Mouse (Mus musculus): ENCODE measurements at regions not wholly inside any gene's neighbourhood (a gene's known extent, or its start where the extent isn't known, plus 50 kb on each side); places are given as distances from the start of the nearest gene placed in this dataset.

DNA sequence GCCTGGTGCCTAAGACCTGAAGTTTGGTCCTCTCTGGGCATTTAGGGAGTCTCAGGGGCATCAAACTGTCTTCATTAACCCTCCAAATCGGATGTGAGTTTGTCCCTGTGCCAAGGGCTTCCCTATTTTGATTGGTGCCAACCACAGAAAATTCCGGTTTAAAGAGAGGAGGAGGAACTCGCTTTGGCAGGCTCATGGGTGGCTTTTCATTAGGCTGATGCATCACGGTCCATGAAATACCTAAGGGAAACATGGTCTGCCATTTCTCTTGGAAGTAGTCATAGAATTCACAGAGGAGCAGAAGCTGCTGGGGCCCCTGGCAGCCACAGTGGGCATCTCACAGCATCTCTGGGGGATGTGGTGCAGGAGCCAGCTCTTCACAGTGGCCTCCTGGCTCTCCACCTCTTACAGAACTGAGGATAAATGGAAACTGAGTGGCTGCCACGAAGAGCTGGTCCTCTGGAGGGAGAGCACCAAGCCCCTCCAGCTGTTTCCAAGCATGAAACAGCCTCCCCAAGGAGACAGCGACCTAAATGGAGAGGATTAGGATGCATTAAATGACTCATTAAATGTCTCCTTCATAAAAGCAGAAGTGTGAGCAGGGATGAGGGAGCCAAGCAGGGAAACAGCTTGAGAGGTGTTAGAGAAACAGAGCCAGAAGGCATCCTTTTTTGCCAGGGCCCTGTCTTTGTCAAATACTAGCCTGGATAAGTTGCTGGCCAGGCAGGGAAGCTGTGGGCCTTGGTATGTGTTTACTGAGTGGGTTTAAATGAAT lies 277.9 kb downstream of the Glrx3 start:
- no peak overlapping the region for H3K4me2 ChIP-seq (ENCODE audit: low read depth, low read length)
- no peaks in the 10 kb centered on the region for H3K4me1 ChIP-seq (ENCODE audit: control insufficient read depth, insufficient read depth, low read length)
- H3K4me3 ChIP-seq (replicated peaks; ENCODE audit: low read length): no peak overlapping the region
- no peaks in the 10 kb centered on the region for H3K9me3 ChIP-seq (replicated peaks; ENCODE audit: control insufficient read depth, low read length)
- no peak for ATAC-seq (ENCODE audit: insufficient read depth, low FRiP score)
- H3K27ac ChIP-seq (ENCODE audit: low read length): no peak overlapping the region
- WGBS: 62% methylated on average over 6 of the region's 6 CpGs
- H3K27me3 ChIP-seq (ENCODE audit: control insufficient read depth, insufficient read depth, low read length): no peaks in the 10 kb centered on the region
- H3K36me3 ChIP-seq (ENCODE audit: control insufficient read depth, insufficient read depth, low read length): no peaks in the 10 kb centered on the region
- no peak overlapping the region for H3K9ac ChIP-seq (ENCODE audit: low read length)

DNA sequence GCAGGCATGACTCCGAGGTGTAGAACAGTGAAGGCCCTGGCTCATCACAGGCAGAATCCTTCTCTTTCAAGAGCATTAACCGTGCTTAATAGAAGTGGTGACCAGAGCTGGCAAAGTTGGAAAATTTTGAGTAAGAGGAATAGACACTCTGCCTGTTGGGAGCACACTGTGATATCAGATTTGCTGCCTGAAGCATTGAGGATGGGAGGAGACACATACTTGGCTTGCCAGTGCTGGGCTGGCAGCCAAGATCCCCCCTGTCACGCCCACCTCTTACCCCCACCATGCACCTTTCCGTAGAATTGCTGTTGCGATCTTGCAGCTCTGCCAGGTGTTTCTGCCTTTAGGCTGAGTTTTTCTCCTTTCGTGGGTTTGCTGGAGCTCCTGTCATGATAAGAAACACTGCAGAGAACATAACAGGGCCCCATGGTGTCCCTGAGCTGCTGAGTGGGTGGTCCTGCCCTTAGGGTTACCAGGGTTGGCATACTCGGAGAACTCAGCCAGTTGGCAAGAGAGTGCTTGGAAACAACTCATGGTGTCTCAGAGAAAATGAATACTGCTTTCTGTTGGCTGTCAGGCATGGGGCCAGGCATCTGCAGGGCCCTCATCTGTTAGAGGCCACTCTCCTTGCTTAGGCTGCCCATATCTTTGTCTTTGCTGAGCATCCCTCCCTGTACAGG lies 286.1 kb downstream of the Glrx3 start:
- no peaks in the 10 kb centered on the region for H3K27me3 ChIP-seq (ENCODE audit: control insufficient read depth, insufficient read depth, low read length)
- no peak overlapping the region for H3K9ac ChIP-seq (ENCODE audit: low read length)
- no peak overlapping the region for H3K27ac ChIP-seq (ENCODE audit: low read length)
- H3K9me3 ChIP-seq (replicated peaks; ENCODE audit: control insufficient read depth, low read length): no peaks in the 10 kb centered on the region
- no peak overlapping the region for H3K4me2 ChIP-seq (ENCODE audit: low read depth, low read length)
- H3K36me3 ChIP-seq (ENCODE audit: control insufficient read depth, insufficient read depth, low read length): no peaks in the 10 kb centered on the region
- WGBS: 44% methylated on average over 7 of the region's 7 CpGs
- H3K4me3 ChIP-seq (replicated peaks; ENCODE audit: low read length): no peak overlapping the region
- no peaks in the 10 kb centered on the region for H3K4me1 ChIP-seq (ENCODE audit: control insufficient read depth, insufficient read depth, low read length)
- ATAC-seq (ENCODE audit: insufficient read depth, low FRiP score): peak; percentile 38; the same call in 1 of the 2 replicates

DNA sequence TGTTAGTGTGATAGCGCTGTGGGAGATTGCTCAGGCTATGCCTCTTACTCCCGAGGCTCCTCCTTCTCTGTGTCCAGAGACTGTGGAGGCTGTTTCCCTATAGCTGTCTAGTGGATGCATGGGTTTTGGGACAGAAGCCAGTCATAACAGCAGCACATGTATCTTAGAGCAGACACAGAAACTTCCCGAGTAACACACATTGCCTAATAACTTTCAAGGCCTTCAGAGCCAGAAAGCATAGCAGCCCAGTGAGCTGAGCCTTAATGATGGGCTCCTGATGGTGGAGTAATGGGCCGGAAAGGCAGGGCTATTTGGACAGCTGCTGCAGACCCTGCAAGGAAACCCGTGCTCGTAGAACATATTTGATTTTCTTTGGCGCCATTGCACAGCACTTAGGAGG lies 288.6 kb downstream of the Glrx3 start:
- H3K9me3 ChIP-seq (replicated peaks; ENCODE audit: control insufficient read depth, low read length): no peaks in the 10 kb centered on the region
- H3K36me3 ChIP-seq (ENCODE audit: control insufficient read depth, insufficient read depth, low read length): no peaks in the 10 kb centered on the region
- no peaks in the 10 kb centered on the region for H3K27me3 ChIP-seq (ENCODE audit: control insufficient read depth, insufficient read depth, low read length)
- H3K4me1 ChIP-seq (ENCODE audit: control insufficient read depth, insufficient read depth, low read length): no peaks in the 10 kb centered on the region
- no peak overlapping the region for H3K4me3 ChIP-seq (replicated peaks; ENCODE audit: low read length)
- H3K9ac ChIP-seq (ENCODE audit: low read length): no peak overlapping the region
- H3K4me2 ChIP-seq (ENCODE audit: low read depth, low read length): no peak overlapping the region
- ATAC-seq (ENCODE audit: insufficient read depth, low FRiP score): peak; percentile 56; the same call in 1 of the 2 replicates
- WGBS: 61% methylated on average over 7 of the region's 7 CpGs
- no peak overlapping the region for H3K27ac ChIP-seq (ENCODE audit: low read length)

DNA sequence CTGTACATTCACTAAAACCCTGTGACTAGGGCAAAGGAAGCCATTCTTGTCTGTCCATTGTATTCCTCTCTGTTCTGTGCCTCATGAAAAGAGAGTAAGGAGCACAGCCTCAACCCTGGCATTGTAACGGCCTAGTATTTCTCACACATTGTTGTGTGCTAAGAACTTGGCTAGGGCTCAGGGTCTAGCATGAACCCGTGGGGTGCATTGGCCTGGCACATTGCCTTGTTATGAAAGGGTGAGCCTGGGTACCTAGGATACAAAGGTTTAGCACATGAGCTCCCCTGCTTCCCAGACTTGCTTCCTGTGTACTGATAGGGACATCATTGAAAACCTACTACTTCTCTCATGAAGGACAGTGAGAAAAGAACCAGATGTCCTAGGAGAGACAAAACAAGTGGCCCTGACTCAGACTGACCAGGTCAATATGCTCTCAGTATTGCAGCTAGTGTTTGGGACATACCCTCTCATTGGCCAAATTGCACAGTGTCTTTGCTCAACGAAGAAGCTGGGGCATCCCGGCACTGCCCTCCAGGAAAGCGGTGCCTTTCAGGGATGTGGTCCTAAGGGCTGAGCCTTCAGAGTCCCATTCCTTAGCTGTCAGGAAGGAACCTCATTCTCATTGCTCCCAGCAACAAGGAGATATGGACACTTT lies 298.6 kb downstream of the Glrx3 start:
- 90% methylated on average over 5 of the region's 5 CpGs for whole genome bisulfite sequencing
- ATAC-seq (ENCODE audit: insufficient read depth, low FRiP score): no peak
- no peaks in the 10 kb centered on the region for H3K9me3 ChIP-seq (replicated peaks; ENCODE audit: control insufficient read depth, low read length)

DNA sequence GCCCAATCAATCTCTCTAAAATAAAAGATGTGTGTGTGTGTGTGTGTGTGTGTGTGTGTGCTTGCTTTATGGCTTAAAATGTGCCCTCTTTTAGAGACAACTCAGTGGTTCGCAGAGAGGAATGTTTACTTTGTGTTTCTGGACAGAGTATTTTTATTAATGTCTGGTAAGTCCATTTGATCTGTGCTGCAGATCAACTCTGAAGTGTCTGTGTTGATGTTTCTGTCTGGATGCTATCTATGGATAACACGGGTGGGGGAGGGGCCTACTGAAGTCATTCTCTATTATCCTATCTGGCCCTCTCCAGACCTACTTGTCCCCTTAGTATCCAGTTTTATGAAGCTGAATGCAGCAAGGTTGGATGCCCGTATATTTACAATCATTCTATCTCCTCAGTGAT lies 304.3 kb downstream of the Glrx3 start:
- Histone ChIP-seq H3K9ac (ENCODE audit: low read length) (no peak overlapping the region), H3K4me3 (replicated peaks; ENCODE audit: low read length) (no peak overlapping the region), H3K4me1 (ENCODE audit: control insufficient read depth, insufficient read depth, low read length) (no peaks in the 10 kb centered on the region), H3K27me3 (ENCODE audit: control insufficient read depth, insufficient read depth, low read length) (no peaks in the 10 kb centered on the region), H3K9me3 (replicated peaks; ENCODE audit: control insufficient read depth, low read length) (no peaks in the 10 kb centered on the region), H3K27ac (ENCODE audit: low read length) (no peak overlapping the region), H3K36me3 (ENCODE audit: control insufficient read depth, insufficient read depth, low read length) (no peaks in the 10 kb centered on the region), H3K4me2 (ENCODE audit: low read depth, low read length) (no peak overlapping the region)
- WGBS: 46% methylated on average over 3 of the region's 3 CpGs
- no peak for ATAC-seq (ENCODE audit: insufficient read depth, low FRiP score)

More for the DNA sequence above, 298.6 kb downstream of the Glrx3 start:
- Histone ChIP-seq H3K27ac (ENCODE audit: low read length) (no peak overlapping the region), H3K27me3 (ENCODE audit: control insufficient read depth, insufficient read depth, low read length) (no peaks in the 10 kb centered on the region), H3K9ac (ENCODE audit: low read length) (no peak overlapping the region), H3K4me2 (ENCODE audit: low read depth, low read length) (no peak overlapping the region), H3K4me1 (ENCODE audit: control insufficient read depth, insufficient read depth, low read length) (no peaks in the 10 kb centered on the region), H3K4me3 (replicated peaks; ENCODE audit: low read length) (no peak overlapping the region), H3K36me3 (ENCODE audit: control insufficient read depth, insufficient read depth, low read length) (no peaks in the 10 kb centered on the region)

DNA sequence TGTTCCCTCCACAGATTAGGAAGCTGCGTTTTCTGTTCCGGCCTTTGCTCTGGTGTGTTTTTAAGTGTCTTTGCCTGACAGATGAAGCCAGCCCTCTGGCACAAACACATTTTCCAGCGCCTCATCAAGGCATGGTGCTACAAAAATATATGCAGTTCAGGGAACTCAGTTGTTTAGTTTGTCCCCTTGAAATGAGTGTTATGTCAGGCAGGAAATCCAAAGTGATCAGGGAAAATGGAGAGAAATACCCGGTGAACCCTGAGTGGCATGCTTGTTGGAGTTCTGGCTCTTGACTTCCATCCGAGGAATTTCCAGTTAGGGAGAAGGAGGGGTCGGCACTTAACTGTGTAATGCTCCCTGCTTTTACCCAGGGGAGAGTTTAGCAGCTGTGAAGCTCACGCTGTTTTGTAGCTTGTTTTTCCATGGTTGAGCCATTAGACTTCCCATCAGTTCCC lies 304.9 kb downstream of the Glrx3 start:
- Histone ChIP-seq H3K9ac (ENCODE audit: low read length) (no peak overlapping the region), H3K4me1 (ENCODE audit: control insufficient read depth, insufficient read depth, low read length) (no peaks in the 10 kb centered on the region), H3K27ac (ENCODE audit: low read length) (no peak overlapping the region), H3K27me3 (ENCODE audit: control insufficient read depth, insufficient read depth, low read length) (no peaks in the 10 kb centered on the region), H3K4me3 (replicated peaks; ENCODE audit: low read length) (no peak overlapping the region), H3K9me3 (replicated peaks; ENCODE audit: control insufficient read depth, low read length) (no peaks in the 10 kb centered on the region), H3K36me3 (ENCODE audit: control insufficient read depth, insufficient read depth, low read length) (no peaks in the 10 kb centered on the region), H3K4me2 (ENCODE audit: low read depth, low read length) (no peak overlapping the region)
- no peak for ATAC-seq (ENCODE audit: insufficient read depth, low FRiP score)
- WGBS: 33% methylated on average over 7 of the region's 7 CpGs

DNA sequence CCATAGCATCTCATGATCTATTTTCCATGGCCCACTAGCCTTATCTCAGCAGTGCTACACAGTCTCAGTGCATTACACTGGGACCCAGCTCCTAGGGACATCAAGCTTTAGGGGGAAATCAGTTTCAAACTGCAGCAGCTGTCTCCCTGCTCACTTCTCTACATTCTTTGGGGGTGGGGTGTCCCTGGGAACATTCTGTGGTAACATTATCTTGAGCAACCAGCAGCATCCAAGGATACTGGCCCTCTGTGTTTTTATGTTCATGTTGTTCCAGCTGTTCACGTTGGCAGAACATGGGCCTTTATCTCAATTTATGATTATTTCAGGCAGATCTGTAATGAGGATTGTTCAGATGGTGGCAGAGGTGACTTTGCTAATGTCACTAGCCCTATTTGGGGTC lies 308.2 kb downstream of the Glrx3 start:
- no peak for ATAC-seq (ENCODE audit: insufficient read depth, low FRiP score)
- WGBS: 84% methylated on average over 1 of the region's 1 CpGs

DNA sequence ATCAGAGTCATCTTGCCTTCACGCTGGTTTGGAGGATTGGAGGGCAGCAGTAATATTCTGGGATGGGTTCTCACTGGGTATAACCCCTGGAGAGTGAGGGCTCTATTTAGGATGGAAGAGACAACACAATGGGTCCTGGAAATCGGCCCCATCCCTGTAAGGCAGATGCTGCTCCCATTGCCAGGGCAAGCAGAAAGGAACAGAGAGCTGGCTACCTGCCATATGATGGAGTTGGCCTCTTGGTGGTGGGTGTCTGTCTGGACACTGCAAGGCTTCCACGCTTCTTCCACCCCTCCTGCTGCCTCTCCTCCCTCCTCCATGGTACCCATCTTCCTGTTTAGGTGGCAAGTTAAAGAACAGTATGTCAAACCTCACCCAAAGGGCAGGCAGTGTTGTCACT lies 308.6 kb downstream of the Glrx3 start:
- 81% methylated on average over 3 of the region's 3 CpGs for WGBS
- no peaks in the 10 kb centered on the region for H3K9me3 ChIP-seq (replicated peaks; ENCODE audit: control insufficient read depth, low read length)
- no peak overlapping the region for H3K4me2 ChIP-seq (ENCODE audit: low read depth, low read length)
- no peak overlapping the region for H3K9ac ChIP-seq (ENCODE audit: low read length)
- H3K27me3 ChIP-seq (ENCODE audit: control insufficient read depth, insufficient read depth, low read length): no peaks in the 10 kb centered on the region
- H3K4me3 ChIP-seq (replicated peaks; ENCODE audit: low read length): no peak overlapping the region
- no peak for ATAC-seq (ENCODE audit: insufficient read depth, low FRiP score)
- no peaks in the 10 kb centered on the region for H3K4me1 ChIP-seq (ENCODE audit: control insufficient read depth, insufficient read depth, low read length)
- no peak overlapping the region for H3K27ac ChIP-seq (ENCODE audit: low read length)
- no peaks in the 10 kb centered on the region for H3K36me3 ChIP-seq (ENCODE audit: control insufficient read depth, insufficient read depth, low read length)

More for the DNA sequence above, 308.2 kb downstream of the Glrx3 start:
- no peak overlapping the region for H3K4me3 ChIP-seq (replicated peaks; ENCODE audit: low read length)
- H3K27ac ChIP-seq (ENCODE audit: low read length): no peak overlapping the region
- H3K9ac ChIP-seq (ENCODE audit: low read length): no peak overlapping the region
- H3K4me1 ChIP-seq (ENCODE audit: control insufficient read depth, insufficient read depth, low read length): no peaks in the 10 kb centered on the region
- no peak overlapping the region for H3K4me2 ChIP-seq (ENCODE audit: low read depth, low read length)
- H3K9me3 ChIP-seq (replicated peaks; ENCODE audit: control insufficient read depth, low read length): no peaks in the 10 kb centered on the region
- no peaks in the 10 kb centered on the region for H3K36me3 ChIP-seq (ENCODE audit: control insufficient read depth, insufficient read depth, low read length)
- no peaks in the 10 kb centered on the region for H3K27me3 ChIP-seq (ENCODE audit: control insufficient read depth, insufficient read depth, low read length)

DNA sequence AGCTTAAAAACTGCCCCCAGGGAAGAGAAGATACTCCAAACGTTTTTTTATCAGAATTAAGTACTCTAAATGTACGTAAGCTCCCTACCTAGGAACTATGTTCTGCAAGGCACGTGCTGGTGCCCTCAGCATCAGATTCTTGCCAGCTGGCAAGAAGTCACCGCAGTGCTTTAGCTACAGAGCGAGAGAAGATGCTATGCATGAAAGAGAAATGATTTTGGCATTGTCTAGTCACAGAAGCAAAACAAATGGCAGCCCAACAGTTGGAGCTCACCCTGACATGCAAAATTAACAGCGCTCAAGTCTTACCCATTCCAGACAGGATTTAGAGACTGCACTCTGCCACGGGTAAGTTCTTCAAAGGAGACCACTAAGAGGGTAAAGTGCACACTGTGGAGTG lies 311.5 kb downstream of the Glrx3 start:
- Histone ChIP-seq H3K36me3 (ENCODE audit: control insufficient read depth, insufficient read depth, low read length) (no peaks in the 10 kb centered on the region), H3K9ac (ENCODE audit: low read length) (no peak overlapping the region), H3K27me3 (ENCODE audit: control insufficient read depth, insufficient read depth, low read length) (no peaks in the 10 kb centered on the region), H3K27ac (ENCODE audit: low read length) (no peak overlapping the region), H3K4me3 (replicated peaks; ENCODE audit: low read length) (no peak overlapping the region), H3K9me3 (replicated peaks; ENCODE audit: control insufficient read depth, low read length) (no peaks in the 10 kb centered on the region), H3K4me1 (ENCODE audit: control insufficient read depth, insufficient read depth, low read length) (no peaks in the 10 kb centered on the region), H3K4me2 (ENCODE audit: low read depth, low read length) (no peak overlapping the region)
- WGBS: 68% methylated on average over 7 of the region's 7 CpGs
- no peak for ATAC-seq (ENCODE audit: insufficient read depth, low FRiP score)
